11 mouse cellular contexts compared by ENCODE assay signal in the genomic region with DNA sequence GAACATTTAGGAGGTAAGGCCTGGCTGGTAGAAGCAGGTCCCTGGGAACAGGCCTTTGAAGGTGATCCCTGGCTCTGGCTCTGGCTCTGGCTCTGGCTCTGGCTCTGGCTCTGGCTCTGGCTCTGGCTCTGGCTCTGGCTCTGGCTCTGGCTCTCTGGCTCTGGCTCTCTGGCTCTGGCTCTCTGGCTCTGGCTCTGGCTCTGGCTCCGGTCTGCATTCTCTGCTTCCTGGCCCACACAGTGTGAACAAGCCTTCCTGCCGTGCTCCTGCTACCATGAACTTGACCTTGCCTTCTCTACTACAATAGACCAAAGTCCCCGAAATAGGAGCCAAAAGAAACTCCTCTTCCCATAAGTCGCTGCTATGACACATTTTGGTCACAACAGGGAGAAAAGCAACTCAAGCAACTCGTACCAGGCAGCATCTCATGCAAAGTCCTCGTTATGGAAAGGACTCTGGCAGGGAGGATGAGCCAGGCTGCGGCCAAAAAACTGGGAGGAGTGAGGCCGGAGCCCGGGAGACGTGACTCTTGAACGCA.
DNase-seq lines count a peak whose midpoint lies in the region; ATAC-seq and TF ChIP-seq lines count a peak whose summit lies in the region.
"Had no signal": no experiment of that assay in that cellular context is flagged by ENCODE, and none has a peak within 500 bp of the region (broad histone marks: within the 10 kb centered on the region; RNA-seq: fewer than 3 reads in every experiment).

No protein-coding gene starts in this region.

- H3K4me2 ChIP-seq in liver, postnatal 0 days (ENCODE audit: low read depth, low read length), result no peak overlapping the region
- H3K4me2 ChIP-seq in hindbrain, embryonic 13.5 days, result no peak overlapping the region
- H3K4me2 ChIP-seq: hindbrain, embryonic 15.5 days had no signal

- WGBS in liver, adult 2 months, result 64% methylated on average over 11 of the region's 11 CpGs
- 72% methylated on average over 11 of the region's 11 CpGs for WGBS in liver, postnatal 0 days (ENCODE audit: insufficient replicate concordance)
- WGBS in hindbrain, embryonic 13.5 days, result 83% methylated on average over 11 of the region's 11 CpGs

- no peaks in the 10 kb centered on the region for H3K36me3 ChIP-seq in liver, adult 2 months (ENCODE audit: control insufficient read depth, insufficient read depth, low read length)
- no peaks in the 10 kb centered on the region for H3K36me3 ChIP-seq in liver, postnatal 0 days (replicated peaks; ENCODE audit: insufficient read depth, low read length)
- H3K36me3 ChIP-seq in hindbrain, embryonic 13.5 days, result no peaks in the 10 kb centered on the region
- H3K36me3 ChIP-seq: hindbrain, embryonic 15.5 days had no signal

- no peak for ATAC-seq in liver, postnatal 0 days
- no peak for ATAC-seq in hindbrain, embryonic 13.5 days (ENCODE audit: low FRiP score)

- no peaks in the 10 kb centered on the region for H3K4me1 ChIP-seq in liver, adult 2 months (ENCODE audit: control insufficient read depth, insufficient read depth, low read length)
- no peaks in the 10 kb centered on the region for H3K4me1 ChIP-seq in liver, postnatal 0 days (ENCODE audit: insufficient read depth)
- H3K4me1 ChIP-seq in hindbrain, embryonic 13.5 days (replicated peaks), result no peaks in the 10 kb centered on the region
- H3K4me1 ChIP-seq: hindbrain, embryonic 15.5 days had no signal

- no peak overlapping the region for H3K27ac ChIP-seq in liver, adult 2 months (replicated peaks; ENCODE audit: insufficient read depth, low read depth, low read length)
- H3K27ac ChIP-seq in liver, postnatal 0 days (ENCODE audit: low read depth), result no peak overlapping the region
- no peak overlapping the region for H3K27ac ChIP-seq in hindbrain, embryonic 13.5 days
- H3K27ac ChIP-seq: hindbrain, embryonic 15.5 days had no signal

- H3K27me3 ChIP-seq in liver, adult 2 months (ENCODE audit: control insufficient read depth, insufficient read depth, low read length), result no peaks in the 10 kb centered on the region
- no peaks in the 10 kb centered on the region for H3K27me3 ChIP-seq in liver, postnatal 0 days (ENCODE audit: insufficient read depth, low read length)
- no peaks in the 10 kb centered on the region for H3K27me3 ChIP-seq in hindbrain, embryonic 13.5 days
- H3K27me3 ChIP-seq: hindbrain, embryonic 15.5 days had no signal

- H3K4me3 ChIP-seq in liver, adult 2 months (ENCODE audit: insufficient read depth, low read depth, low read length), result no peak overlapping the region
- H3K4me3 ChIP-seq in liver, postnatal 0 days (ENCODE audit: low read depth, low read length), result no peak overlapping the region
- H3K4me3 ChIP-seq in hindbrain, embryonic 13.5 days, result no peak overlapping the region
- H3K4me3 ChIP-seq: hindbrain, embryonic 15.5 days; myocyte had no signal

- no peaks in the 10 kb centered on the region for H3K9me3 ChIP-seq in liver, postnatal 0 days (ENCODE audit: low read length)
- no peaks in the 10 kb centered on the region for H3K9me3 ChIP-seq in hindbrain, embryonic 13.5 days
- H3K9me3 ChIP-seq: hindbrain, embryonic 15.5 days had no signal

- DNase-seq in cerebellum, adult 9-10 months, result peak; percentile 27
- no peak for DNase-seq in cerebellum, adult 11 months
- DNase-seq in liver, adult 2 months (ENCODE audit: extremely low read depth, low read depth, low spot score), result peak; percentile 76
- no peak for DNase-seq in liver, postnatal 0 days
- peak; percentile 19 for DNase-seq in gastrocnemius, postnatal 10 days
- peak; percentile 28 for DNase-seq in heart, postnatal 4 days
- DNase-seq in kidney, adult 9 months, result no peak
- DNase-seq: lung, adult 2 months had no signal

- H3K79me2 ChIP-seq in liver, adult 2 months (ENCODE audit: control insufficient read depth, insufficient read depth, low read length), result no peaks in the 10 kb centered on the region

- TF ChIP-seq CTCF in liver, adult 2 months (IDR thresholded peaks at IDR 0.05; ENCODE audit: low read depth, low read length), result no peak
- TF ChIP-seq CTCF in liver, postnatal 0 days (IDR thresholded peaks at IDR 0.05; ENCODE audit: low read depth), result no peak

- no peak for TF ChIP-seq POLR2A in liver, adult 2 months (IDR thresholded peaks at IDR 0.05; ENCODE audit: extremely low read depth, insufficient read depth, low read length)

- H3K9ac ChIP-seq in liver, adult 2 months (ENCODE audit: low read depth, low read length), result no peak overlapping the region
- H3K9ac ChIP-seq in liver, postnatal 0 days (replicated peaks), result no peak overlapping the region
- no peak overlapping the region for H3K9ac ChIP-seq in hindbrain, embryonic 13.5 days
- H3K9ac ChIP-seq: hindbrain, embryonic 15.5 days had no signal

- no peak for TF ChIP-seq EP300 in liver, postnatal 0 days (IDR thresholded peaks at IDR 0.05; ENCODE audit: low read depth)

Comparison
In these comparisons a context has a peak if more than half of its experiments do, and no peak if none do; other contexts are left out.
1. DNase-seq: peak in cerebellum, adult 9-10 months (single experiment), liver, adult 2 months (single experiment), gastrocnemius, postnatal 10 days (single experiment) and heart, postnatal 4 days (single experiment); none in cerebellum, adult 11 months (single experiment), liver, postnatal 0 days (single experiment) and kidney, adult 9 months (single experiment).